12 mouse cellular contexts compared by ENCODE assay signal in genomic region chr17:5388351-5388750, GRCm38 (mm10).
"Had no signal": no experiment of that assay in that cellular context is flagged by ENCODE, and none has a peak within 500 bp of the region (broad histone marks: within the 10 kb centered on the region; RNA-seq: fewer than 3 reads in every experiment).

No protein-coding gene starts in this region.

- DNase-seq: retina, postnatal 1 day; right cerebral cortex, adult 18-20 months; right cerebral cortex, postnatal 14 days; right cerebral cortex, postnatal 25 days; right cerebral cortex, postnatal 4 days; spleen, adult 18-20 months; thymus, adult 18-20 months; thymus, adult 2 months; thymus, postnatal 14 days; thymus, postnatal 25 days; thymus, postnatal 36 days; thymus, postnatal 4 days had no signal
